In genomic region chr4:155066834-155067522, GRCm38 (mm10) we compare ENCODE assay signal across 8 mouse cellular contexts. TPM values are rescaled to one million over a fixed set of nuclear protein-coding genes. Genes with fewer than 3 reads are reported as not detected.
DNase-seq lines count a peak whose midpoint lies in the region; ATAC-seq lines count a peak whose summit lies in the region.

Gene Pex10 (plus strand): TSS chr4:155067016.

- peak within 1 kb of the TSS; percentile 73 for H3K4me3 ChIP-seq in hindbrain, embryonic 15.5 days

- peaks cover 30% of the 10 kb centered on the region for H3K36me3 ChIP-seq in hindbrain, embryonic 15.5 days

- H3K27me3 ChIP-seq in hindbrain, embryonic 15.5 days: no peaks in the 10 kb centered on the region

- H3K4me1 ChIP-seq in hindbrain, embryonic 15.5 days (replicated peaks): peaks cover 22% of the 10 kb centered on the region

- DNase-seq in T-cell, adult 2 months (ENCODE audit: low spot score): peak; percentile 97
- DNase-seq in cerebellum, postnatal 36 days: peak; percentile 93 to 98
- peak; percentile 95 to 96 for DNase-seq in frontal cortex, postnatal 36 days (ENCODE audit: low spot score in 2 of 2)
- peak; percentile 94 for DNase-seq in left cerebral cortex, adult 11 months (ENCODE audit: low spot score)
- DNase-seq in lung, postnatal 4 days: peak; percentile 97 to 98
- peak; percentile 98 for DNase-seq in retina, postnatal 7 days (ENCODE audit: low read depth, low spot score)
- peak; percentile 92 for DNase-seq in urinary bladder, adult 2 months (ENCODE audit: low spot score)

- ATAC-seq in hindbrain, embryonic 15.5 days (ENCODE audit: low FRiP score, low read depth): peak; percentile 93

- no peaks in the 10 kb centered on the region for H3K9me3 ChIP-seq in hindbrain, embryonic 15.5 days

- H3K4me2 ChIP-seq in hindbrain, embryonic 15.5 days: peak within 1 kb of the TSS; percentile 81

- peak within 1 kb of the TSS; percentile 82 for H3K27ac ChIP-seq in hindbrain, embryonic 15.5 days (replicated peaks)

- peak within 1 kb of the TSS; percentile 80 for H3K9ac ChIP-seq in hindbrain, embryonic 15.5 days

- 1% methylated on average over 48 of the region's 48 CpGs for WGBS in hindbrain, embryonic 15.5 days

RNA-seq across cellular contexts. Expression of gene Pex10, which starts in this region (rescaled TPM):
- 22.3 and 23.9 TPM in 2 replicates for polyA plus RNA-seq in hindbrain, embryonic 15.5 days (2015; fragmentation: Nextera tagmentation; extraction: Ambion mirVana)
- 11.8 and 13.4 TPM in 2 replicates for polyA plus RNA-seq in urinary bladder, adult 2 months (2012; rRNA removed)

Comparison
In these comparisons a context has a peak if more than half of its experiments do, and no peak if none do; other contexts are left out.
1. Peak in every context shown above with its lines: DNase-seq, ATAC-seq, H3K4me3 ChIP-seq and H3K27ac ChIP-seq.